Mouse (Mus musculus) right cerebral cortex, postnatal 4 days (tissue): ENCODE results near the gene Slc39a11.
A peak's percentile ranks its signal among the peaks of the same experiment; 100 is the strongest.

ENCODE experiments used
- DNase-seq: peaks from one replicate; pipeline ENCODE4 v3.0.0-alpha.2; 2022

Gene Slc39a11

GRCm38 (mm10) chr11:113649353-113650210, at the start of gene Slc39a11:
Slc39a11 (minus strand) TSS chr11:113650079.
- peak; percentile 80 for DNase-seq

- no peak for DNase-seq
Observed at GRCm38 (mm10) chr11:113699643-113700042, 49.8 kb upstream of the Slc39a11 start.

- DNase-seq = no peak
Observed at GRCm38 (mm10) chr11:113698013-113698545, 48.2 kb upstream of the Slc39a11 start.

GRCm38 (mm10) chr11:113697571-113697970, 47.7 kb upstream of the Slc39a11 start:
- no peak for DNase-seq

- no peak for DNase-seq
Observed at GRCm38 (mm10) chr11:113691851-113692250, 42.0 kb upstream of the Slc39a11 start.

GRCm38 (mm10) chr11:113691318-113691717, 41.4 kb upstream of the Slc39a11 start:
- no peak for DNase-seq

- no peak for DNase-seq
Observed at GRCm38 (mm10) chr11:113690506-113690905, 40.6 kb upstream of the Slc39a11 start.

- DNase-seq = no peak
Observed at GRCm38 (mm10) chr11:113687031-113687430, 37.2 kb upstream of the Slc39a11 start.

GRCm38 (mm10) chr11:113684707-113685426, 35.0 kb upstream of the Slc39a11 start:
- DNase-seq = no peak

GRCm38 (mm10) chr11:113683957-113684706, 34.3 kb upstream of the Slc39a11 start, which contains the start of the genes Fam104a and D11Wsu47e:
Fam104a (minus strand) TSS chr11:113684155.
D11Wsu47e (plus strand) TSS chr11:113684412.
- DNase-seq = peak; percentile 94

GRCm38 (mm10) chr11:113683627-113683956, 33.7 kb upstream of the Slc39a11 start:
- no peak for DNase-seq

GRCm38 (mm10) chr11:113682897-113683626, 33.2 kb upstream of the Slc39a11 start:
- DNase-seq = peak; percentile 45

- DNase-seq = no peak
Observed at GRCm38 (mm10) chr11:113681979-113682378, 32.1 kb upstream of the Slc39a11 start.

- no peak for DNase-seq
Observed at GRCm38 (mm10) chr11:113680954-113681353, 31.1 kb upstream of the Slc39a11 start.

GRCm38 (mm10) chr11:113678373-113678772, 28.5 kb upstream of the Slc39a11 start:
- DNase-seq = no peak

GRCm38 (mm10) chr11:113677378-113677777, 27.5 kb upstream of the Slc39a11 start:
- no peak for DNase-seq

- DNase-seq = no peak
Observed at GRCm38 (mm10) chr11:113676847-113677246, 27.0 kb upstream of the Slc39a11 start.

- no peak for DNase-seq
Observed at GRCm38 (mm10) chr11:113674595-113674994, 24.7 kb upstream of the Slc39a11 start.

GRCm38 (mm10) chr11:113673614-113674013, 23.7 kb upstream of the Slc39a11 start:
- no peak for DNase-seq

GRCm38 (mm10) chr11:113669711-113670110, 19.8 kb upstream of the Slc39a11 start:
- no peak for DNase-seq

- DNase-seq = no peak
Observed at GRCm38 (mm10) chr11:113668857-113669256, 19.0 kb upstream of the Slc39a11 start.

- no peak for DNase-seq
Observed at GRCm38 (mm10) chr11:113667704-113668103, 17.8 kb upstream of the Slc39a11 start.
